In genomic region chr5:38881416-38881727, GRCm38 (mm10) we compare ENCODE assay signal across 18 mouse cellular contexts. TPM values are rescaled to one million over a fixed set of nuclear protein-coding genes. Genes with fewer than 3 reads are reported as not detected.
DNase-seq lines count a peak whose midpoint lies in the region; ATAC-seq and TF ChIP-seq lines count a peak whose summit lies in the region.
"Had no signal": no experiment of that assay in that cellular context is flagged by ENCODE, and none has a peak within 500 bp of the region (broad histone marks: within the 10 kb centered on the region; RNA-seq: fewer than 3 reads in every experiment).

No protein-coding gene starts in this region.

- no peak for TF ChIP-seq CTCF in thymus, adult 2 months (IDR thresholded peaks at IDR 0.05; ENCODE audit: borderline replicate concordance, control insufficient read depth, extremely low read depth, insufficient read depth, low read length, poor library complexity)

- no peak overlapping the region for H3K9ac ChIP-seq in forebrain, embryonic 14.5 days (ENCODE audit: low read length)
- H3K9ac ChIP-seq in forebrain, embryonic 11.5 days (ENCODE audit: low read length): no peak overlapping the region
- no peak overlapping the region for H3K9ac ChIP-seq in embryonic facial prominence, embryonic 14.5 days (ENCODE audit: low read depth, low read length)
- H3K9ac ChIP-seq: heart, embryonic 15.5 days; liver, embryonic 12.5 days; midbrain, embryonic 13.5 days; neural tube, embryonic 15.5 days had no signal

- DNase-seq in forebrain, embryonic 14.5 days (ENCODE audit: low spot score): no peak
- DNase-seq in forebrain, embryonic 11.5 days (ENCODE audit: low spot score): no peak
- DNase-seq in ovary, adult 18-20 months (ENCODE audit: low spot score): peak; percentile 25
- DNase-seq in ovary, postnatal 14 days (ENCODE audit: low spot score): no peak
- no peak for DNase-seq in embryonic facial prominence, embryonic 14.5 days (ENCODE audit: low spot score)
- no peak for DNase-seq in frontal cortex, postnatal 25 days (ENCODE audit: low spot score in 2 of 2)
- no peak for DNase-seq in thymus, adult 2 months
- DNase-seq: cerebellum, adult 9-11 months; retina, postnatal 1 day had no signal

- peak overlapping the region; percentile 79 for H3K27ac ChIP-seq in forebrain, embryonic 14.5 days (ENCODE audit: low read depth, low read length)
- H3K27ac ChIP-seq in forebrain, embryonic 11.5 days (ENCODE audit: low read depth, low read length): no peak overlapping the region
- 0 out of 2 replicates have a peak overlapping the region, but pooled peaks have one; percentile 44 for H3K27ac ChIP-seq in embryonic facial prominence, embryonic 14.5 days (replicated peaks; ENCODE audit: low read depth, low read length)
- H3K27ac ChIP-seq in thymus, adult 2 months (ENCODE audit: control insufficient read depth, insufficient read depth, low read length): no peak overlapping the region
- H3K27ac ChIP-seq: heart, embryonic 15.5 days; hindbrain, embryonic 10.5 days; liver, embryonic 12.5 days; midbrain, embryonic 13.5 days; neural tube, embryonic 15.5 days had no signal

- peaks cover 5% of the 10 kb centered on the region; the same call in 1 of the 2 replicates for H3K4me1 ChIP-seq in forebrain, embryonic 14.5 days (ENCODE audit: control insufficient read depth, insufficient read depth, low read length)
- H3K4me1 ChIP-seq in forebrain, embryonic 11.5 days (replicated peaks; ENCODE audit: control insufficient read depth, insufficient read depth, low read length): no peaks in the 10 kb centered on the region
- peaks cover 10% of the 10 kb centered on the region for H3K4me1 ChIP-seq in embryonic facial prominence, embryonic 14.5 days (ENCODE audit: control insufficient read depth, insufficient read depth, low read length)
- H3K4me1 ChIP-seq in thymus, adult 2 months (replicated peaks; ENCODE audit: control insufficient read depth, insufficient read depth, low read length): no peaks in the 10 kb centered on the region
- H3K4me1 ChIP-seq: heart, embryonic 15.5 days; hindbrain, embryonic 10.5 days; liver, embryonic 12.5 days had no signal

- WGBS in forebrain, embryonic 14.5 days: 59% methylated on average over 1 of the region's 1 CpGs
- 65% methylated on average over 1 of the region's 1 CpGs for WGBS in forebrain, embryonic 11.5 days
- WGBS in embryonic facial prominence, embryonic 14.5 days: 56% methylated on average over 1 of the region's 1 CpGs
- 90% methylated on average over 1 of the region's 1 CpGs for WGBS in thymus, adult 2 months

- no peaks in the 10 kb centered on the region for H3K9me3 ChIP-seq in forebrain, embryonic 14.5 days (replicated peaks; ENCODE audit: control insufficient read depth, low read length)
- H3K9me3 ChIP-seq in forebrain, embryonic 11.5 days (ENCODE audit: control insufficient read depth, low read length): no peaks in the 10 kb centered on the region
- H3K9me3 ChIP-seq in embryonic facial prominence, embryonic 14.5 days (ENCODE audit: control insufficient read depth, low read length): no peaks in the 10 kb centered on the region
- H3K9me3 ChIP-seq: heart, embryonic 15.5 days; hindbrain, embryonic 10.5 days; liver, embryonic 12.5 days; midbrain, embryonic 13.5 days; neural tube, embryonic 15.5 days had no signal

- TF ChIP-seq POLR2A in thymus, adult 2 months (IDR thresholded peaks at IDR 0.05; ENCODE audit: control insufficient read depth, extremely low read depth, insufficient read depth, low read length, poor library complexity): no peak

- H3K4me2 ChIP-seq in forebrain, embryonic 14.5 days (ENCODE audit: low read length): no peak overlapping the region
- H3K4me2 ChIP-seq in forebrain, embryonic 11.5 days (ENCODE audit: low read depth, low read length, severe bottlenecking): no peak overlapping the region
- H3K4me2 ChIP-seq in embryonic facial prominence, embryonic 14.5 days (ENCODE audit: low read depth, low read length): no peak overlapping the region
- H3K4me2 ChIP-seq: heart, embryonic 15.5 days; liver, embryonic 12.5 days; midbrain, embryonic 13.5 days; neural tube, embryonic 15.5 days had no signal

- no peaks in the 10 kb centered on the region for H3K27me3 ChIP-seq in forebrain, embryonic 14.5 days (replicated peaks; ENCODE audit: control insufficient read depth, insufficient read depth, low read length)
- H3K27me3 ChIP-seq in forebrain, embryonic 11.5 days (ENCODE audit: control insufficient read depth, insufficient read depth, low read length): no peaks in the 10 kb centered on the region
- no peaks in the 10 kb centered on the region for H3K27me3 ChIP-seq in embryonic facial prominence, embryonic 14.5 days (replicated peaks; ENCODE audit: control insufficient read depth, insufficient read depth, low read length)
- H3K27me3 ChIP-seq in thymus, adult 2 months (ENCODE audit: control insufficient read depth, insufficient read depth, low read length): no peaks in the 10 kb centered on the region
- H3K27me3 ChIP-seq: heart, embryonic 15.5 days; liver, embryonic 12.5 days; midbrain, embryonic 13.5 days; neural tube, embryonic 15.5 days had no signal

- ATAC-seq in forebrain, embryonic 14.5 days: no peak; the same call in 1 of the 2 replicates
- no peak for ATAC-seq in forebrain, embryonic 11.5 days (replicated peaks; ENCODE audit: low FRiP score)
- no peak for ATAC-seq in embryonic facial prominence, embryonic 14.5 days (ENCODE audit: low read depth)
- ATAC-seq: inflammation-experienced regulatory T-cells, adult 6 months; liver, embryonic 12.5 days; midbrain, embryonic 13.5 days had no signal

- no peaks in the 10 kb centered on the region for H3K36me3 ChIP-seq in forebrain, embryonic 14.5 days (ENCODE audit: control insufficient read depth, insufficient read depth, low read length)
- H3K36me3 ChIP-seq in forebrain, embryonic 11.5 days (ENCODE audit: control insufficient read depth, insufficient read depth, low read length): no peaks in the 10 kb centered on the region
- H3K36me3 ChIP-seq in embryonic facial prominence, embryonic 14.5 days (ENCODE audit: control insufficient read depth, insufficient read depth, low read length): no peaks in the 10 kb centered on the region
- no peaks in the 10 kb centered on the region for H3K36me3 ChIP-seq in thymus, adult 2 months (ENCODE audit: control insufficient read depth, insufficient read depth, low read length)
- H3K36me3 ChIP-seq: heart, embryonic 15.5 days; hindbrain, embryonic 10.5 days; liver, embryonic 12.5 days; midbrain, embryonic 13.5 days; neural tube, embryonic 15.5 days had no signal

- no peak overlapping the region for H3K4me3 ChIP-seq in forebrain, embryonic 14.5 days (ENCODE audit: low read depth, low read length)
- no peak overlapping the region for H3K4me3 ChIP-seq in forebrain, embryonic 11.5 days (ENCODE audit: low read depth, low read length)
- no peak overlapping the region for H3K4me3 ChIP-seq in embryonic facial prominence, embryonic 14.5 days (ENCODE audit: low read depth, low read length)
- no peak overlapping the region for H3K4me3 ChIP-seq in thymus, adult 2 months (ENCODE audit: control insufficient read depth, insufficient read depth, low read length)
- H3K4me3 ChIP-seq: heart, embryonic 15.5 days; hindbrain, embryonic 10.5 days; liver, embryonic 12.5 days; midbrain, embryonic 13.5 days; myocyte; neural tube, embryonic 15.5 days had no signal

RNA-seq across cellular contexts. Expression of gene Clnk, which starts 4.8 kb away (rescaled TPM):
- 0.17 TPM in 1 of 2 replicates, not detected in the other for polyA plus RNA-seq in forebrain, embryonic 14.5 days (2014; fragmentation: Nextera tagmentation; extraction: Ambion mirVana)
- polyA plus RNA-seq in forebrain, embryonic 11.5 days (2014; fragmentation: Nextera tagmentation; extraction: Ambion mirVana): 0.16 and 0.25 TPM in 2 replicates
- polyA plus RNA-seq in embryonic facial prominence, embryonic 14.5 days (2014; fragmentation: Nextera tagmentation; extraction: Ambion mirVana): 0.17 TPM in 1 of 2 replicates, not detected in the other
- polyA plus RNA-seq in thymus, adult 2 months (2012; rRNA removed): 0.27 and 0.28 TPM in 2 replicates
- polyA plus RNA-seq: heart, embryonic 15.5 days; inflammation-experienced regulatory T-cells, adult 6 months; kidney, embryonic 16.5 days; liver, embryonic 12.5 days; lung, embryonic 16.5 days; myocyte had no signal

Comparison
In these comparisons a context has a peak if more than half of its experiments do, and no peak if none do; other contexts are left out.
1. H3K27ac ChIP-seq: peak in forebrain, embryonic 14.5 days (single experiment) and embryonic facial prominence, embryonic 14.5 days (single experiment); none in forebrain, embryonic 11.5 days (single experiment) and thymus, adult 2 months (single experiment).